Mouse (Mus musculus): ENCODE results near the gene Tsc22d1. TPM values are rescaled to one million over a fixed set of nuclear protein-coding genes. Genes with fewer than 3 reads are reported as not detected.
A peak's percentile ranks its signal among the peaks of the same experiment; 100 is the strongest.

The Tsc22d1 gene
- polyA plus RNA-seq, 1 experiment: 281 TPM

- Histone ChIP-seq H3ac (ENCODE audit: control insufficient read depth, insufficient read length) (no peak overlapping the region), H3K79me2 (ENCODE audit: control insufficient read depth, insufficient read depth) (no peaks in the 10 kb centered on the region), H3K4me3 (no peak overlapping the region), H3K4me2 (ENCODE audit: low read depth) (no peak overlapping the region), H3K27me3 (ENCODE audit: control insufficient read depth, insufficient read depth, insufficient read length) (no peaks in the 10 kb centered on the region), H3K36me3 (ENCODE audit: control insufficient read depth, insufficient read depth) (no peaks in the 10 kb centered on the region)
- TF ChIP-seq MYOG (IDR thresholded peaks at IDR 0.05; ENCODE audit: control insufficient read depth in 1 of 3, insufficient read depth in 1 of 3, insufficient read length in 2 of 3, low read depth in 2 of 3): no peak
- no peak for TF ChIP-seq REST (IDR thresholded peaks at IDR 0.05; ENCODE audit: insufficient read depth, insufficient read length)
- TF ChIP-seq SRF (IDR thresholded peaks at IDR 0.05; ENCODE audit: control insufficient read depth, insufficient read length, low read depth): no peak
- no peak for TF ChIP-seq USF1 (IDR thresholded peaks at IDR 0.05; ENCODE audit: low read depth)
- TF ChIP-seq TCF12 (IDR thresholded peaks at IDR 0.05; ENCODE audit: insufficient read depth, poor library complexity, severe bottlenecking): no peak
- TF ChIP-seq E2F4 (IDR thresholded peaks at IDR 0.05; ENCODE audit: insufficient read depth): no peak
- no peak for TF ChIP-seq MYOD1 (IDR thresholded peaks at IDR 0.05; ENCODE audit: control insufficient read depth in 1 of 3, insufficient read length in 2 of 3, low read depth in 2 of 3)
- no peak for TF ChIP-seq MAX (IDR thresholded peaks at IDR 0.05; ENCODE audit: low read depth)
- TF ChIP-seq TCF3 (IDR thresholded peaks at IDR 0.05; ENCODE audit: insufficient read length, low read depth): no peak
- TF ChIP-seq POLR2A (IDR thresholded peaks at IDR 0.05; ENCODE audit: insufficient read length, low read depth): no peak
- TF ChIP-seq CEBPB (IDR thresholded peaks at IDR 0.05; ENCODE audit: insufficient read depth, poor library complexity, severe bottlenecking): no peak
- TF ChIP-seq POLR2AphosphoS2 (IDR thresholded peaks at IDR 0.05; ENCODE audit: insufficient read length, low read depth): no peak
Observed at GRCm38 (mm10) chr14:76498210-76498609, 83.4 kb downstream of the Tsc22d1 start.

- Histone ChIP-seq H3ac (ENCODE audit: control insufficient read depth, insufficient read length) (no peak overlapping the region), H3K36me3 (ENCODE audit: control insufficient read depth, insufficient read depth) (no peaks in the 10 kb centered on the region), H3K4me2 (ENCODE audit: low read depth) (no peak overlapping the region), H3K4me3 (no peak overlapping the region), H3K79me2 (ENCODE audit: control insufficient read depth, insufficient read depth) (peaks cover 2% of the 10 kb centered on the region), H3K27me3 (ENCODE audit: control insufficient read depth, insufficient read depth, insufficient read length) (no peaks in the 10 kb centered on the region)
- TF ChIP-seq USF1 (IDR thresholded peaks at IDR 0.05; ENCODE audit: low read depth) (no peak), POLR2A (IDR thresholded peaks at IDR 0.05; ENCODE audit: insufficient read length, low read depth) (no peak), MYOG (IDR thresholded peaks at IDR 0.05; ENCODE audit: control insufficient read depth in 1 of 3, insufficient read depth in 1 of 3, insufficient read length in 2 of 3, low read depth in 2 of 3) (no peak), REST (IDR thresholded peaks at IDR 0.05; ENCODE audit: insufficient read depth, insufficient read length) (no peak), MAX (IDR thresholded peaks at IDR 0.05; ENCODE audit: low read depth) (no peak), MYOD1 (IDR thresholded peaks at IDR 0.05; ENCODE audit: control insufficient read depth in 1 of 3, insufficient read length in 2 of 3, low read depth in 2 of 3) (no peak), TCF12 (IDR thresholded peaks at IDR 0.05; ENCODE audit: insufficient read depth, poor library complexity, severe bottlenecking) (no peak), CEBPB (IDR thresholded peaks at IDR 0.05; ENCODE audit: insufficient read depth, poor library complexity, severe bottlenecking) (no peak), TCF3 (IDR thresholded peaks at IDR 0.05; ENCODE audit: insufficient read length, low read depth) (no peak), E2F4 (IDR thresholded peaks at IDR 0.05; ENCODE audit: insufficient read depth) (no peak), POLR2AphosphoS2 (IDR thresholded peaks at IDR 0.05; ENCODE audit: insufficient read length, low read depth) (no peak), SRF (IDR thresholded peaks at IDR 0.05; ENCODE audit: control insufficient read depth, insufficient read length, low read depth) (no peak)
Observed at GRCm38 (mm10) chr14:76499492-76499891, 84.7 kb downstream of the Tsc22d1 start.

- TF ChIP-seq TCF12 (IDR thresholded peaks at IDR 0.05; ENCODE audit: insufficient read depth, poor library complexity, severe bottlenecking) (no peak), POLR2A (IDR thresholded peaks at IDR 0.05; ENCODE audit: insufficient read length, low read depth) (no peak), POLR2AphosphoS2 (IDR thresholded peaks at IDR 0.05; ENCODE audit: insufficient read length, low read depth) (no peak), MAX (IDR thresholded peaks at IDR 0.05; ENCODE audit: low read depth) (no peak), MYOG (IDR thresholded peaks at IDR 0.05; ENCODE audit: control insufficient read depth in 1 of 3, insufficient read depth in 1 of 3, insufficient read length in 2 of 3, low read depth in 2 of 3) (peak in 2 of 3 experiments; percentile 5 to 57), REST (IDR thresholded peaks at IDR 0.05; ENCODE audit: insufficient read depth, insufficient read length) (no peak), USF1 (IDR thresholded peaks at IDR 0.05; ENCODE audit: low read depth) (no peak), TCF3 (IDR thresholded peaks at IDR 0.05; ENCODE audit: insufficient read length, low read depth) (no peak), CEBPB (IDR thresholded peaks at IDR 0.05; ENCODE audit: insufficient read depth, poor library complexity, severe bottlenecking) (no peak), MYOD1 (IDR thresholded peaks at IDR 0.05; ENCODE audit: control insufficient read depth in 1 of 3, insufficient read length in 2 of 3, low read depth in 2 of 3) (peak in 2 of 3 experiments; percentile 17 to 41), SRF (IDR thresholded peaks at IDR 0.05; ENCODE audit: control insufficient read depth, insufficient read length, low read depth) (no peak)
- Histone ChIP-seq H3ac (ENCODE audit: control insufficient read depth, insufficient read length) (no peak overlapping the region), H3K4me3 (no peak overlapping the region), H3K4me2 (ENCODE audit: low read depth) (no peak overlapping the region), H3K36me3 (ENCODE audit: control insufficient read depth, insufficient read depth) (no peaks in the 10 kb centered on the region), H3K79me2 (ENCODE audit: control insufficient read depth, insufficient read depth) (peaks cover 7% of the 10 kb centered on the region), H3K27me3 (ENCODE audit: control insufficient read depth, insufficient read depth, insufficient read length) (no peaks in the 10 kb centered on the region)
Observed at GRCm38 (mm10) chr14:76500036-76500435, 85.3 kb downstream of the Tsc22d1 start.

- H3K4me3 ChIP-seq: peak overlapping the region; percentile 97
- H3K27me3 ChIP-seq (ENCODE audit: control insufficient read depth, insufficient read depth, insufficient read length): no peaks in the 10 kb centered on the region
- no peak overlapping the region for H3ac ChIP-seq (ENCODE audit: control insufficient read depth, insufficient read length)
- H3K79me2 ChIP-seq (ENCODE audit: control insufficient read depth, insufficient read depth): peaks cover 27% of the 10 kb centered on the region
- peak overlapping the region; percentile 89 for H3K4me2 ChIP-seq (ENCODE audit: low read depth)
- peaks cover 20% of the 10 kb centered on the region for H3K36me3 ChIP-seq (ENCODE audit: control insufficient read depth, insufficient read depth)
- TF ChIP-seq MAX (IDR thresholded peaks at IDR 0.05; ENCODE audit: low read depth): no peak
- TF ChIP-seq MYOD1 (IDR thresholded peaks at IDR 0.05; ENCODE audit: control insufficient read depth in 1 of 3, insufficient read length in 2 of 3, low read depth in 2 of 3): no peak
- TF ChIP-seq USF1 (IDR thresholded peaks at IDR 0.05; ENCODE audit: low read depth): no peak
- no peak for TF ChIP-seq REST (IDR thresholded peaks at IDR 0.05; ENCODE audit: insufficient read depth, insufficient read length)
- TF ChIP-seq MYOG (IDR thresholded peaks at IDR 0.05; ENCODE audit: control insufficient read depth in 1 of 3, insufficient read depth in 1 of 3, insufficient read length in 2 of 3, low read depth in 2 of 3): no peak
- TF ChIP-seq SRF (IDR thresholded peaks at IDR 0.05; ENCODE audit: control insufficient read depth, insufficient read length, low read depth): no peak
Observed at GRCm38 (mm10) chr14:76503231-76503851, 88.6 kb downstream of the Tsc22d1 start.

Measured in myocyte (in vitro differentiated cells).